Mouse (Mus musculus): ENCODE measurements around the gene Tas2r120. TPM values are rescaled to one million over a fixed set of nuclear protein-coding genes. Genes with fewer than 3 reads are reported as not detected.
"Not testable (repeated sequence)": the region's sequence is repeated elsewhere in the genome, so short reads cannot be mapped to it uniquely, and the experiment has no call there.

Gene Tas2r120
- not detected for total RNA-seq (2021)

DNA sequence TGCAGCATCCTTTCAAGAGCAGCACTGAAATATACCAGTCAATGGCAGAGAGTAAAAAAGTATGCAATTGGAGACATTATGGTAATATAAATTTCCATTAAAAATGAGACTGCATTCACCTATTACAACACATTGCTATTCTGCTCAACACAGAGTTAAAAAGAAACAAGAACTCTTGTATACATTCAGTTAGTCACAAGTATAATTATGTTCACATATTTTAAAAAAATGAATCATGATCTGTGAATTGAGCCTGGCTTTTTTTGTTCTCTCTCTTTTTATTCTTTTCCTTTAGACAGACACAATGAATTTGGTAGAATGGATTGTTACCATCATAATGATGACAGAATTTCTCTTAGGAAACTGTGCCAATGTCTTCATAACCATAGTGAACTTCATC is at the start of gene Tas2r120:
Gene Tas2r120 (plus strand): TSS at position 301 of the 400 bp plus-strand sequence.
- no peak for DNase-seq
- intact Hi-C loops (cut with DNase I) = no loop called here

DNA sequence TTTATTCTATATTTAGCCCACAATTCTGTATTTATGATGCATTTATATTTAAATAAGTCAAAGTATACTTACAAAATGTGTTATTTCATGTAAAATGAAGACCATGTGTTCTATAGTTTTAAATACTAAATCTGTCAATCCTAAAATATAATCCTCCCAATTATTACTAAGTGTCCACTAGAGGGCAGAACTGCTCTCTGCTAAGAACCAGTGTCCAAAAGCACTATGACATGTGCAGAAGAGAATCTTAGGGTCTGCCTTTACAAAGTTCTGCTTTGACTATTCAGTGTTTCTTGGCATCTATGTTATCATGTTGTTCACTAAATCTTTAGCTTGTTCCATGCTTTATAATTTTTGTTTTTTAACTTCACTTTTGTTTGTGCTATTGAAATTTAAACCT is 7.4 kb upstream of the Tas2r120 start:
- intact Hi-C loops (cut with DNase I) = no loop called here
- DNase-seq = no peak

DNA sequence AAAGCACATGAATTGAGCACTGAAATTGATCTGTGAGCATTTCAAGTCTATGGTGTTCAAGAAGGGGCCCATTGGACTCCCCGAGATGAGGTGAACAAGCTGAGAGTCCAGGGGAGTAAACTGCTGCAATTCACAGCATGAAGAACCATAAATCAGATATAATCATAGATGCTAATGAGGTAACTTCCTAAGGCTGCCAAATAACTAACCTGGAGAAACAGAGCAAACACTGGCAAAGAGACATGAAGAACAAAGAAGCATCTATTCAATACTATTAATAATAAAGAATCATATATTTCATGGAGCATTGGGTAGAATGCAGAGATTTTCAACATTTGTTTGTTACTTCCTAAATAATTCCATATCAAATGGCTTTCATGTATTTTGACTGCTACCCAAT is 5.3 kb upstream of the Tas2r120 start, which contains the start of gene A630073D07Rik:
Gene A630073D07Rik (minus strand): TSS at position 101 of the 400 bp plus-strand sequence.
- no peak for DNase-seq
- intact Hi-C loops (cut with DNase I) = no loop called here

DNA sequence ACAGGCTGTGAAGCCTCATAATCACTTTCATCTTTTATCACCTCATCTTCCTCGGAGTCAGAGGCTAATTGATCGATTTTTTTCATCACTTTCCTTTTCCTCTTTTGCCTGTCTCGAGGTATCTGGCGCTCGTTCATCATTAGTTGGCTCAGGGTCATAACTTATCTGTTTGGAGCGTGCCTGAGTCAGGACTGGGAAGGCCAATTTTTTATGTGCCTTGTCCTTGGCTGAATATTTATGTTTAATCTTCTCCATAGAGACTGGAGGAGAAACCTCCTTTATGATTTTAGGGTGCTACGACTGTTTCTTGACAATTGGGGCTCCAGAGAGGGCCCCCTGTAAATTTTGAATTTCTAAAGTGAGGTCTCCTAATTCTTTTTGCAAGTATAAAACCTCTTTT is 34.8 kb downstream of the Tas2r120 start:
- intact Hi-C loops (cut with DNase I); DNase-seq: not testable (repeated sequence)

DNA sequence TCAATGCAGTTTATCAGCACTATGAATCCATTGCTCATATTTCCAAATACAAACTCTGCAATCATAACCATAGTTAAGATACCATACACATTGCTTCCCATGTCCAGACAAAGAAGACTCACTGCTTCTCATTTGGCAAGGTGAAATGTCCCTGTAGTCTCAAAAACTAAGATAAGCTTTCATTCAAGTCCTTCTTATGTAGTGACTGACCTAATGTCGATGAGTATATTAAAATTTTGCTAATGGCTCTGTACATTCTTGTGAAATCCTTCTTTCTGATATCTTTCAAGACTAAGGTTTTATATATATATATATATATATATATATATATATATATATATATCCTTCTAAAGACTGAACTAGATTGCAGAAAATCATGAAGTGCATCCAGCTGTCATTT is 44.2 kb downstream of the Tas2r120 start, which contains the start of gene Tas2r121:
Gene Tas2r121 (minus strand): TSS at position 101 of the 400 bp plus-strand sequence.
- no peak for DNase-seq
- intact Hi-C loops (cut with DNase I) = no loop called here

Other genes with a start within 250 kb of the Tas2r120 start
- gene Prh1, start 87.1 kb upstream of the Tas2r120 start, total RNA-seq (2021) = not detected
- gene Prp2, start 61.0 kb upstream of the Tas2r120 start, total RNA-seq (2021) = not detected
- not detected for gene A630073D07Rik, start 5.4 kb upstream of the Tas2r120 start, total RNA-seq (2021)
- not detected for gene Tas2r121, start 44.1 kb downstream of the Tas2r120 start, total RNA-seq (2021)
- not detected for gene Tas2r122, start 55.0 kb downstream of the Tas2r120 start, total RNA-seq (2021)
- gene Tas2r115, start 81.1 kb downstream of the Tas2r120 start, total RNA-seq (2021) = not detected
- not detected for gene Tas2r124, start 97.8 kb downstream of the Tas2r120 start, total RNA-seq (2021)
- gene Tas2r102, start 105.2 kb downstream of the Tas2r120 start, total RNA-seq (2021) = not detected
- not detected for gene Tas2r136, start 121.2 kb downstream of the Tas2r120 start, total RNA-seq (2021)
- gene Tas2r117, start 145.9 kb downstream of the Tas2r120 start, total RNA-seq (2021) = not detected
- not detected for gene Tas2r123, start 190.2 kb downstream of the Tas2r120 start, total RNA-seq (2021)
- gene Tas2r116, start 198.5 kb downstream of the Tas2r120 start, total RNA-seq (2021) = not detected
- not detected for gene Tas2r110, start 211.1 kb downstream of the Tas2r120 start, total RNA-seq (2021)
- not detected for gene Tas2r113, start 236.1 kb downstream of the Tas2r120 start, total RNA-seq (2021)

Data from left cerebral cortex, postnatal 4 days (tissue).